Mouse (Mus musculus) stomach, embryonic 15.5 days (tissue): ENCODE results near the gene Zfp59. TPM values are rescaled to one million over a fixed set of nuclear protein-coding genes. Genes with fewer than 3 reads are reported as not detected.
A peak's percentile ranks its signal among the peaks of the same experiment; 100 is the strongest.

ENCODE experiments used
- ATAC-seq: fragments of 200-750 bp; cut with Nextera tagmentation; 2 replicates; pipeline ENCODE4 v1.8.0; 2017; ENCODE audit warnings: low read depth, moderate number of reproducible peaks, moderate TSS enrichment; ENCODE audit not compliant: insufficient read depth, low FRiP score
- H3K27ac ChIP-seq: fragments of 300-500 bp; sonication (generic); 2 replicates; pipeline ENCODE4 v1.5.1; 2015; ENCODE audit warnings: mild to moderate bottlenecking, inconsistent platforms
- H3K27me3 ChIP-seq: fragments of 300-500 bp; sonication (generic); replicated peaks from 2 replicates; pipeline ENCODE4 v1.6.1; 2015; ENCODE audit warnings: inconsistent platforms
- H3K36me3 ChIP-seq: fragments of 300-500 bp; sonication (generic); 2 replicates; pipeline ENCODE4 v1.6.1; 2015; ENCODE audit warnings: inconsistent platforms
- H3K4me1 ChIP-seq: fragments of 300-500 bp; sonication (generic); 2 replicates; pipeline ENCODE4 v1.6.1; 2015; ENCODE audit warnings: inconsistent platforms
- H3K4me2 ChIP-seq: fragments of 300-500 bp; sonication (generic); 2 replicates; pipeline ENCODE4 v1.6.1; 2015; ENCODE audit warnings: mild to moderate bottlenecking, inconsistent platforms
- H3K4me3 ChIP-seq: fragments of 300-500 bp; sonication (generic); replicated peaks from 2 replicates; pipeline ENCODE4 v1.5.1; 2015; ENCODE audit warnings: inconsistent platforms
- H3K9ac ChIP-seq: fragments of 300-500 bp; sonication (generic); 2 replicates; pipeline ENCODE4 v1.6.1; 2015; ENCODE audit warnings: inconsistent platforms
- H3K9me3 ChIP-seq: fragments of 300-500 bp; sonication (generic); 2 replicates; pipeline ENCODE4 v1.6.1; 2016; ENCODE audit warnings: inconsistent platforms
- WGBS: fragments of 180-500 bp; shearing (Covaris S2); methylation state at CpG from one replicate; pipeline ENCODE4 v1.1.7; 2015; 5-methylcytosine and 5-hydroxymethylcytosine counted together
- polyA plus RNA-seq: library from polyadenylated mRNA; unstranded; fragments of >200 nt; fragmentation: Nextera tagmentation; extraction: Ambion mirVana; gene quantifications from 2 replicates; pipeline ENCODE4 v1.2.1, GENCODE M21; 2015

The Zfp59 gene
- polyA plus RNA-seq, 1 experiment from 2014 or later: 6.1 TPM

DNA sequence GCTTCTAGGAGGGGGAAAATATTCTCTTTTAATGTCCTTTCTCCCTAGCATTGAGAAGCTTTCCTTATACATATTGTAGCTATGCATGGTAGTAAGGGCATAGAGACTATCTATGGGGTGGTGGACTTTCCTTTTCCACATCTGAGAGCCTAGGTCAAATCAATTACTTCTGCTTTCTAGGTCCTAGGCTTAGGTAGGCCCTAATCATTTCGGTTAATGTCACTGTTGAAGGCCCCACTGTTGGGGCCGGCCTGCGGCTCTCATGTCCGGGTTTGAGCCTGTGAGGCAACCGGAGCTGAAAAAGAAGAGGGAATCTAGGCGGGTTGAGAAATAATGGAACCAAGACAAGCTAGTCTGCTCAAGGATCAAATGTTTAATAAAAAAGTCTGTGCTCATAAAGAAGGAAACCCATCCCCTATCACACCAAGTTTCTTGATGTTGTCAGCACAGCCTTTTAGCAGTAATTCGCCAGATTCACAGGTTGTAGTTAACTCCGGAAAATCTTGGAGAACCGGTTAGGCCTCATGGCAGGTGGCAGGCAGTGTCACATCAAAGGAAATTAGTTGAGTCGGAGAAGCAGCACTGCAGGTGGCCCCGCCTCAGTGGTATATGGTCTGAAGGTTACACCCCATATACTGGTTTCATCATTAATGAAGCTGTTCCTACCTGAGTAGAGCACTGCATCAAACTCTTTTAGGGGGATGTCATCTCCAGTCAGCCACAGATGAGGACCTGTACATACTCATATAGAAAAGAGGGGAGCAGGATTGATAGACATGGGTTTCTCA lies 66.8 kb downstream of the Zfp59 start:
- H3K36me3 ChIP-seq: peaks cover 4% of the 10 kb centered on the region; the same call in 1 of the 2 replicates
- H3K27ac ChIP-seq: peak overlapping the region; percentile 31; the same call in 1 of the 2 replicates
- H3K9me3 ChIP-seq: no peaks in the 10 kb centered on the region
- H3K4me2 ChIP-seq: no peak overlapping the region
- H3K4me1 ChIP-seq: no peaks in the 10 kb centered on the region
- WGBS: 67% methylated on average over 11 of the region's 11 CpGs
- no peak overlapping the region for H3K9ac ChIP-seq
- no peak for ATAC-seq
- no peaks in the 10 kb centered on the region for H3K27me3 ChIP-seq
- no peak overlapping the region for H3K4me3 ChIP-seq

Other genes with a start within 250 kb of the Zfp59 start
- 77.7 and 82.3 TPM in 2 replicates for gene Akt2, start 247.1 kb upstream of the Zfp59 start, polyA plus RNA-seq
- gene Ttc9b, start 184.7 kb upstream of the Zfp59 start, polyA plus RNA-seq: 1.6 and 1.8 TPM in 2 replicates
- 7.1 and 8.3 TPM in 2 replicates for gene Map3k10, start 164.0 kb upstream of the Zfp59 start, polyA plus RNA-seq
- gene Zfp607b, start 149.3 kb upstream of the Zfp59 start, polyA plus RNA-seq: 2.9 and 4.2 TPM in 2 replicates
- gene Zfp60, start 107.2 kb upstream of the Zfp59 start, polyA plus RNA-seq: 27.1 and 30.8 TPM in 2 replicates
- gene Zfp626, start 31.4 kb upstream of the Zfp59 start, polyA plus RNA-seq: 2.0 and 2.1 TPM in 2 replicates
- gene Zfp607a, start 18.9 kb downstream of the Zfp59 start, polyA plus RNA-seq: 3.9 and 4.6 TPM in 2 replicates
- 9.4 and 10.3 TPM in 2 replicates for gene Zfp974, start 90.9 kb downstream of the Zfp59 start, polyA plus RNA-seq
- 18.3 and 20.0 TPM in 2 replicates for gene Zfp780b, start 140.6 kb downstream of the Zfp59 start, polyA plus RNA-seq
- gene Zfp850, start 175.5 kb downstream of the Zfp59 start, polyA plus RNA-seq: 3.3 and 3.9 TPM in 2 replicates
- gene Psmc4, start 211.5 kb downstream of the Zfp59 start, polyA plus RNA-seq: 243 and 255 TPM in 2 replicates
- gene Fcgbp, start 232.6 kb downstream of the Zfp59 start, polyA plus RNA-seq: 41.3 and 43.3 TPM in 2 replicates